Mouse (Mus musculus): ENCODE measurements around the gene Olfr746. TPM values are rescaled to one million over a fixed set of nuclear protein-coding genes. Genes with fewer than 3 reads are reported as not detected.

Gene Olfr746
- polyA plus RNA-seq (2012; rRNA removed), result not detected in 2 replicates

DNA sequence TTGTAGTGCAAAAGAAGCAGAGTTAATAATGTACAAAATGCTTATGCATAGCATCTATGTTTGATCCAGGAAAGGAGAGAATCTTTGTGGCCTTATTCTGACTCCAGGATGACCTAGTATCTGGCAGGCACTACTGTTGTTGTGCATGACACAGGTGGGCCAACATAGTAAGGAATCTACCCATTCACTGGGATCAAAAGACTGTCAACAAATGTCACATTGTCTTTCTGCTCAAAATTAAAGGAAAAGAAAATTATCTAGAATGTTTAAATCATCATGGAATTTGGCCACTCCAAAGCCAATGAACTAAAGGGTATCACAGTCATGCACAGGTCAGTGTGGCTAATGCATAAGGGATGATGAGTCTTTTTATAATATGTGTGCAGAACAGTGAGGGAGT, at the start of gene Olfr746:
Olfr746 (plus strand) TSS at position 301 of the 400 bp plus-strand sequence.

DNA sequence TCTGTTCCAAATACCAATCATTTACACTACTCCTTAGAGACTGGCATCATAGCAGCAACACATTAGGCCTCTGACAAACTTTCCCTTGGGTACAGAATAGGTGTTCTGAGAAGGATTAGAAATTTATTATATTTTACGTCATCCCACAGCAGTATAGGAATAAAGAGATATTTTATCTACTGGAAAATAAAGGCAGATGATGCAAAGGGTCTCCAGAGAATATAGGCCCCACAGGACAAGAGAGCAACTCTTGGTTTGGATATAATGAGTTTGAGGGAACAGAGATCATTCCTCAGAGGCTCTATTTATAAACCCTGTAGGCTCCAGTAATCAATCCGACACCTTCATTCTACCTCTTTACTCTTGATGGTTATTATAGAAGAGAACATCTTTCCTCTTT, 32.3 kb upstream of the Olfr746 start, which contains the start of gene Olfr744:
Olfr744 (plus strand) TSS at position 301 of the 400 bp plus-strand sequence.

DNA sequence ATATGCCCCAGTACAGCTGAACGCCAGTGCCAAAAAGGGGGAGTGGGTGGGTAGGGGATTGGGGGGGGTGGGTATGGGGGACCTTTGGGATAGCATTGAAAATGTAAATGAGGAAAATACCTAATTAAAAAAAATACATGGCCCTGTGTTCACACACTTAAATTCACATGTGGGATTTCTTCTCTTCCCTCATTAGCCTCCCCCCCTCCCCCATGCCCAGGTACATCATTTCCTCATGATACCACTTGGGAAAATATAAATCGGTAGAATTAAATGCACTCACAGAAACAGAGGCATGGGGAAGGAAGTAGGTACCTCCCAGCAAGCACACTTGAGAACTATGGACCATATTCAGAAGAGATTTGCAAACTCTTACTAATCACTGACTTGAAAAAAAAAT, 7.8 kb upstream of the Olfr746 start, which contains the start of gene Olfr745:
Olfr745 (plus strand) TSS at position 301 of the 400 bp plus-strand sequence.

DNA sequence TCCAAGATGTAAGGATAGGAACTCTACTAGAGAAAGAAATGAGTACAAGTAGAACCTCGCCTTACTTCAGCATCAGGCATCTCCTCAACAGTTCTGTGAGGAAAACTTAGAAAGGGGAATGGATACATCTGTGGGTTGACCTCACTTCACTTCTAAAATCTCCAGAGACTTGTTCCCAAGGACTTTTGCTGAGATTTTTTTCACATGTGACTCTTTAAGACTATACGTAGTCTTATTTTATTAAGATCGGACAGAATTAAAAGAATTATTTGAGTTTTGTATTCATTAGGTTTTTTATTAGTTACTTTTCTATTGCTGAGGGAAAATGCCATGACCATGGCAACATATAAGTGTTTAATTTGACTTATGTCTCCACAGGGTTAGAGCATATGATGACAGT, 46.2 kb downstream of the Olfr746 start, which contains the start of gene Olfr747:
Olfr747 (minus strand) TSS at position 101 of the 400 bp plus-strand sequence.

Other genes with a start within 250 kb of the Olfr746 start
- gene Olfr738, start 239.5 kb upstream of the Olfr746 start, polyA plus RNA-seq (2012; rRNA removed), result not detected in 2 replicates
- not detected in 2 replicates for gene Olfr739, start 228.5 kb upstream of the Olfr746 start, polyA plus RNA-seq (2012; rRNA removed)
- gene Olfr740, start 201.5 kb upstream of the Olfr746 start, polyA plus RNA-seq (2012; rRNA removed), result not detected in 2 replicates
- gene Olfr741, start 174.3 kb upstream of the Olfr746 start, polyA plus RNA-seq (2012; rRNA removed), result not detected in 2 replicates
- gene Olfr742, start 143.5 kb upstream of the Olfr746 start, polyA plus RNA-seq (2012; rRNA removed), result not detected in 2 replicates
- gene Olfr743, start 125.2 kb upstream of the Olfr746 start, polyA plus RNA-seq (2012; rRNA removed), result not detected in 2 replicates
- gene Olfr744, start 32.2 kb upstream of the Olfr746 start, polyA plus RNA-seq (2012; rRNA removed), result not detected in 2 replicates
- not detected in 2 replicates for gene Olfr745, start 7.7 kb upstream of the Olfr746 start, polyA plus RNA-seq (2012; rRNA removed)
- gene Olfr747, start 46.1 kb downstream of the Olfr746 start, polyA plus RNA-seq (2012; rRNA removed), result not detected in 2 replicates
- not detected in 2 replicates for gene Olfr748, start 60.3 kb downstream of the Olfr746 start, polyA plus RNA-seq (2012; rRNA removed)
- gene Olfr749, start 98.0 kb downstream of the Olfr746 start, polyA plus RNA-seq (2012; rRNA removed), result not detected in 2 replicates
- 110 and 120 TPM in 2 replicates for gene Ttc5, start 138.4 kb downstream of the Olfr746 start, polyA plus RNA-seq (2012; rRNA removed)
- gene Ccnb1ip1, start 160.6 kb downstream of the Olfr746 start, polyA plus RNA-seq (2012; rRNA removed), result 0.05 TPM in 1 of 2 replicates, not detected in the other
- 64.8 and 70.7 TPM in 2 replicates for gene Parp2, start 160.8 kb downstream of the Olfr746 start, polyA plus RNA-seq (2012; rRNA removed)
- gene Tep1, start 223.5 kb downstream of the Olfr746 start, polyA plus RNA-seq (2012; rRNA removed), result 3.6 and 4.7 TPM in 2 replicates

Data from central nervous system, embryonic 18 days (tissue).